Mouse (Mus musculus) regulatory T cell (primary cell): Measurements from ENCODE around the gene Ddo.

Experiments used
- in situ Hi-C: fragments of 300-600 bp; cut with MboI, MseI; formaldehyde crosslinking; loops from one replicate; pipeline ENCODE4 v1.15.1; 2025; ENCODE audit warnings: high pct_unique_total_duplicates

Gene Ddo

GRCm38 (mm10) chr10:40629656-40630311, at the start of gene Ddo:
Gene Ddo, plus strand, starts transcription at chr10:40630011.
- in situ Hi-C loops, result no loop called here

GRCm38 (mm10) chr10:40583584-40584255, 46.1 kb upstream of the Ddo start:
- in situ Hi-C loops, result loop anchor here (10.0 kb wide), 1 partner anchor 181 kb away; no protein-coding TSS in a partner anchor

- in situ Hi-C loops, result no loop called here
Observed at GRCm38 (mm10) chr10:40592186-40592585, 37.6 kb upstream of the Ddo start.

- in situ Hi-C loops, result no loop called here
Observed at GRCm38 (mm10) chr10:40597177-40597576, 32.6 kb upstream of the Ddo start.

- in situ Hi-C loops, result no loop called here
Observed at GRCm38 (mm10) chr10:40604706-40605394, 25.0 kb upstream of the Ddo start.

- in situ Hi-C loops, result no loop called here
Observed at GRCm38 (mm10) chr10:40617973-40618372, 11.8 kb upstream of the Ddo start.

- in situ Hi-C loops, result no loop called here
Observed at GRCm38 (mm10) chr10:40619760-40620159, 10.1 kb upstream of the Ddo start.

- in situ Hi-C loops, result no loop called here
Observed at GRCm38 (mm10) chr10:40629140-40629539, 671 bp upstream of the Ddo start.

GRCm38 (mm10) chr10:40630457-40630856, 646 bp downstream of the Ddo start:
- in situ Hi-C loops, result no loop called here

GRCm38 (mm10) chr10:40630961-40631360, 1.1 kb downstream of the Ddo start:
- in situ Hi-C loops, result no loop called here

- in situ Hi-C loops, result no loop called here
Observed at GRCm38 (mm10) chr10:40632087-40632486, 2.3 kb downstream of the Ddo start.

- in situ Hi-C loops, result no loop called here
Observed at GRCm38 (mm10) chr10:40637331-40637730, 7.5 kb downstream of the Ddo start.

- in situ Hi-C loops, result no loop called here
Observed at GRCm38 (mm10) chr10:40638276-40638675, 8.5 kb downstream of the Ddo start.

GRCm38 (mm10) chr10:40638823-40639819, 9.3 kb downstream of the Ddo start:
- in situ Hi-C loops, result no loop called here

GRCm38 (mm10) chr10:40640406-40640805, 10.6 kb downstream of the Ddo start:
- in situ Hi-C loops, result no loop called here

- in situ Hi-C loops, result no loop called here
Observed at GRCm38 (mm10) chr10:40641901-40642300, 12.1 kb downstream of the Ddo start.

- in situ Hi-C loops, result no loop called here
Observed at GRCm38 (mm10) chr10:40643126-40643525, 13.3 kb downstream of the Ddo start.

GRCm38 (mm10) chr10:40644456-40644855, 14.6 kb downstream of the Ddo start:
- in situ Hi-C loops, result no loop called here

- in situ Hi-C loops, result no loop called here
Observed at GRCm38 (mm10) chr10:40645346-40645745, 15.5 kb downstream of the Ddo start.

GRCm38 (mm10) chr10:40648776-40649175, 19.0 kb downstream of the Ddo start:
- in situ Hi-C loops, result no loop called here

GRCm38 (mm10) chr10:40649634-40650033, 19.8 kb downstream of the Ddo start:
- in situ Hi-C loops, result loop anchor here (10.0 kb wide), 1 partner anchor 625 kb away; no protein-coding TSS in a partner anchor
